Mouse (Mus musculus): ENCODE measurements around the gene Ern2.

Ern2 gene

GRCm38 (mm10) chr7:122186043-122186442 lies at the start of gene Ern2:
Gene Ern2, minus strand, starts transcription at chr7:122186207.
- no peak for DNase-seq (ENCODE audit: low read depth, low spot score)

- DNase-seq (ENCODE audit: low read depth, low spot score) = no peak
These were observed 44.9 kb upstream of the Ern2 start for GRCm38 (mm10) chr7:122230866-122231265.

- no peak for DNase-seq (ENCODE audit: low read depth, low spot score)
These were observed 43.9 kb upstream of the Ern2 start for GRCm38 (mm10) chr7:122229916-122230315.

GRCm38 (mm10) chr7:122229306-122229705 lies 43.3 kb upstream of the Ern2 start:
- no peak for DNase-seq (ENCODE audit: low read depth, low spot score)

- no peak for DNase-seq (ENCODE audit: low read depth, low spot score)
These were observed 40.7 kb upstream of the Ern2 start for GRCm38 (mm10) chr7:122226744-122227143.

- no peak for DNase-seq (ENCODE audit: low read depth, low spot score)
These were observed 40.2 kb upstream of the Ern2 start for GRCm38 (mm10) chr7:122226020-122226742.

GRCm38 (mm10) chr7:122219315-122219801 lies 33.4 kb upstream of the Ern2 start, which contains the start of gene Chp2:
Gene Chp2, plus strand, starts transcription at chr7:122219496.
- DNase-seq (ENCODE audit: low read depth, low spot score) = no peak

GRCm38 (mm10) chr7:122208276-122209021 lies 22.4 kb upstream of the Ern2 start:
- no peak for DNase-seq (ENCODE audit: low read depth, low spot score)

- no peak for DNase-seq (ENCODE audit: low read depth, low spot score)
These were observed 20.1 kb upstream of the Ern2 start for GRCm38 (mm10) chr7:122206121-122206520.

GRCm38 (mm10) chr7:122203936-122204335 lies 17.9 kb upstream of the Ern2 start:
- no peak for DNase-seq (ENCODE audit: low read depth, low spot score)

- peak; percentile 18 for DNase-seq (ENCODE audit: low read depth, low spot score)
These were observed 13.3 kb upstream of the Ern2 start for GRCm38 (mm10) chr7:122199296-122199695.

GRCm38 (mm10) chr7:122197306-122197705 lies 11.3 kb upstream of the Ern2 start:
- peak; percentile 64 for DNase-seq (ENCODE audit: low read depth, low spot score)

- no peak for DNase-seq (ENCODE audit: low read depth, low spot score)
These were observed 10.8 kb upstream of the Ern2 start for GRCm38 (mm10) chr7:122196771-122197170.

GRCm38 (mm10) chr7:122193919-122194318 lies 7.9 kb upstream of the Ern2 start:
- no peak for DNase-seq (ENCODE audit: low read depth, low spot score)

- DNase-seq (ENCODE audit: low read depth, low spot score) = no peak
These were observed 5.1 kb upstream of the Ern2 start for GRCm38 (mm10) chr7:122191097-122191496.

GRCm38 (mm10) chr7:122189484-122189883 lies 3.5 kb upstream of the Ern2 start:
- peak; percentile 60 for DNase-seq (ENCODE audit: low read depth, low spot score)

- no peak for DNase-seq (ENCODE audit: low read depth, low spot score)
These were observed 1.4 kb downstream of the Ern2 start for GRCm38 (mm10) chr7:122184569-122184968.

- DNase-seq (ENCODE audit: low read depth, low spot score) = no peak
These were observed 5.3 kb downstream of the Ern2 start for GRCm38 (mm10) chr7:122180720-122181119.

- no peak for DNase-seq (ENCODE audit: low read depth, low spot score)
These were observed 14.4 kb downstream of the Ern2 start for GRCm38 (mm10) chr7:122171613-122172012.

- no peak for DNase-seq (ENCODE audit: low read depth, low spot score)
These were observed 15.3 kb downstream of the Ern2 start for GRCm38 (mm10) chr7:122170705-122171104.

- DNase-seq (ENCODE audit: low read depth, low spot score) = no peak
These were observed 18.8 kb downstream of the Ern2 start for GRCm38 (mm10) chr7:122167203-122167602.

GRCm38 (mm10) chr7:122163766-122164165 lies 22.2 kb downstream of the Ern2 start:
- no peak for DNase-seq (ENCODE audit: low read depth, low spot score)

GRCm38 (mm10) chr7:122160037-122160436 lies 26.0 kb downstream of the Ern2 start:
- DNase-seq (ENCODE audit: low read depth, low spot score) = no peak

All from CD4-positive helper T cell, adult 2 months (primary cell).